Mouse (Mus musculus) spleen, adult 2 months (tissue): Measurements from ENCODE around the gene Rnf8. TPM values are rescaled to one million over a fixed set of nuclear protein-coding genes. Genes with fewer than 3 reads are reported as not detected.
"Not testable (repeated sequence)": the region's sequence is repeated elsewhere in the genome, so short reads cannot be mapped to it uniquely, and the experiment has no call there.

Experiments
- DNase-seq, 2 experiments: peaks; one replicate each; pipeline versions ENCODE4 v3.0.0 to v3.0.0-alpha.2; 2012 to 2021; ENCODE audit warnings: low spot score in 2 of 2, low read depth in 1 of 2
- H3K27ac ChIP-seq: fragments of 200-500 bp; 2 replicates; pipeline ENCODE4 v1.5.1; 2012; ENCODE audit warnings: low read length, inconsistent platforms; ENCODE audit not compliant: insufficient read depth
- H3K27me3 ChIP-seq: fragments of 200-500 bp; 2 replicates; pipeline ENCODE4 v1.6.1; 2012; ENCODE audit warnings: mild to moderate bottlenecking, moderate library complexity, low read length, inconsistent platforms; ENCODE audit not compliant: control insufficient read depth, insufficient read depth
- H3K36me3 ChIP-seq: fragments of 200-500 bp; 2 replicates; pipeline ENCODE4 v1.6.1; 2012; ENCODE audit warnings: mild to moderate bottlenecking, low read length, inconsistent platforms; ENCODE audit not compliant: control insufficient read depth, insufficient read depth
- H3K4me1 ChIP-seq: fragments of 200-500 bp; 2 replicates; pipeline ENCODE4 v1.6.1; 2011; ENCODE audit warnings: inconsistent platforms; ENCODE audit not compliant: control insufficient read depth, insufficient read depth, insufficient read length
- H3K4me3 ChIP-seq: fragments of 200-500 bp; 2 replicates; pipeline ENCODE4 v1.5.1; 2011; ENCODE audit warnings: mild to moderate bottlenecking, inconsistent platforms; ENCODE audit not compliant: insufficient read depth, insufficient read length; ENCODE audit errors: extremely low read depth
- CTCF ChIP-seq: fragments of 200-500 bp; IDR thresholded peaks from 2 replicates; pipeline ENCODE4 v1.5.1; 2011; ENCODE audit warnings: mild to moderate bottlenecking, inconsistent platforms; ENCODE audit not compliant: insufficient read depth, insufficient read length, insufficient replicate concordance; ENCODE audit errors: extremely low read depth
- POLR2A ChIP-seq: fragments of 200-500 bp; IDR thresholded peaks from 2 replicates; pipeline ENCODE4 v1.6.1; 2011; ENCODE audit warnings: low read depth, low read length, inconsistent platforms
- WGBS: fragments of 180-500 bp; shearing (Covaris S2); methylation state at CpG from one replicate; pipeline ENCODE4 v1.1.7; 2018; 5-methylcytosine and 5-hydroxymethylcytosine counted together
- polyA plus RNA-seq: library from polyadenylated mRNA; depleted of rRNA; stranded (reverse); fragments of >200 nt; gene quantifications from 2 replicates; pipeline ENCODE4 v1.2.3, GENCODE M21; 2012

Gene Rnf8
- polyA plus RNA-seq, 1 experiment, result 24.0 TPM

DNA sequence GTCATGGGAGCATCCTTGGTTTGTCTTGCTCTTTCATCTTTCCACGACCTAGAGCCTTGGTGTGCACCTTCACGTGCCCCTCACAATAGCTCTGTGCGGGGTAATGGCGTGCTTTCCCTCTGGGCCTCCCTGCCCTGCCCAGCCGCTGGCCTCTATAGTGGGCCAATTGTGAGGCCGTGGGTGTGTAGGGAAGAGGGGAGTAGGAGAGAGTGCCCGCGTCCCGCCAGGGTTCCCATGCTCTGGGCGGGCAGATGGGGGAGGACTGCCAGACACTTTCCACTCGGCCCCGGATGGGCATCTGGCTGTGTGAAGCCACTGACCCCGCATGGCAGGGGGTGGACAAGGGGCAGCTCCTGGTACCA, 17.8 kb upstream of the Rnf8 start:
- Histone ChIP-seq H3K27me3 (no peaks in the 10 kb centered on the region), H3K4me1 (no peaks in the 10 kb centered on the region), H3K36me3 (peaks cover 23% of the 10 kb centered on the region), H3K4me3 (no peak overlapping the region), H3K27ac (no peak overlapping the region)
- no peak for DNase-seq
- 93% methylated on average over 13 of the region's 13 CpGs for WGBS
- TF ChIP-seq POLR2A (no peak), CTCF (no peak)

DNA sequence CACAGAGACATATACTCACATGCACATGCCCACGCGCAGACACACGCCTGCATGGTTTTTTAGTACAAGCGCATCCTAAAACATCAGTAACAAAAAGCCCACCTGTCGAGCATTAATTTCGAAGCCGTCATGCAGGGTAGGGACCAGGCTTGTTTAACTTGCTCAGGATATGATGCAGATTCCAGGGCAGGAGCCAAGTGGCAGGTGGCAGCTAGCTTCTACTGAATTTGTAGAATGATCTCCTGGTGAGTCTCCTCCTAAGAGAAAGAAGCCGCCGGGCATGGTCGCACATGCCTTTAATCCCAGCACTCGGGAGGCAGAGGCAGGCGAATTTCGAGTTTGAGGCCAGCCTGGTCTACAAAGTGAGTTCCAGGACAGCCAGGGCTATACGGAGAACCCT, 15.5 kb upstream of the Rnf8 start:
- 94% methylated on average over 14 of the region's 14 CpGs for WGBS
- TF ChIP-seq POLR2A, result no peak
- no peak for TF ChIP-seq CTCF
- H3K4me1 ChIP-seq, result no peaks in the 10 kb centered on the region
- H3K27me3 ChIP-seq, result no peaks in the 10 kb centered on the region
- peaks cover 22% of the 10 kb centered on the region for H3K36me3 ChIP-seq
- no peak for DNase-seq
- no peak overlapping the region for H3K4me3 ChIP-seq
- no peak overlapping the region for H3K27ac ChIP-seq

DNA sequence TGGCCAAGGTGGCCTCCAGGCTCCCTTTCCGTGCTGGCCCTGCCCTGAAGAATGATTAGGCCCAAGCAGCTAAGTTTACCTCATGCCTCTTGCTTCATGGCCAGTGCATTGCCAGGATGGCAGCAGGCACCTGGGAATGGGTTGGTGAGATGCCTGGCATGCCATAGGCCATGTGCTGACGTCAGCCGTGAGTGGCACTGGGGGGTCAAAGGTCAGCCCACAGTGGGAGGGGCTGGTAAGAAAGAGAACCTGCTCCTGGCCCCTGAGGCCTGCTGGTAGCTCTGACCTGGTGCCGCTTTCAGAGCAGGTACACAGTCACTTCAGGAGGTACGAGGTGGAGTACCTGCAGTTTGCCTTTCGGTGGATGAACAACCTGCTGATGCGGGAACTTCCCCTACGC, 15.1 kb upstream of the Rnf8 start:
- DNase-seq, result no peak
- H3K4me1 ChIP-seq, result no peaks in the 10 kb centered on the region
- no peaks in the 10 kb centered on the region for H3K27me3 ChIP-seq
- TF ChIP-seq CTCF (no peak), POLR2A (no peak)
- H3K36me3 ChIP-seq, result peaks cover 18% of the 10 kb centered on the region
- H3K27ac ChIP-seq, result no peak overlapping the region
- H3K4me3 ChIP-seq, result no peak overlapping the region
- 88% methylated on average over 8 of the region's 8 CpGs for whole genome bisulfite sequencing

- no peak for TF ChIP-seq CTCF
- no peak for TF ChIP-seq POLR2A
- peaks cover 3% of the 10 kb centered on the region; the same call in 1 of the 2 replicates for H3K4me1 ChIP-seq
- 83% methylated on average over 4 of the region's 4 CpGs for WGBS
- no peak for DNase-seq
- no peak overlapping the region for H3K4me3 ChIP-seq
- H3K27ac ChIP-seq, result no peak overlapping the region
- no peaks in the 10 kb centered on the region for H3K27me3 ChIP-seq
- H3K36me3 ChIP-seq, result peaks cover 15% of the 10 kb centered on the region
Observed at GRCm38 (mm10) chr17:29601391-29601790, 13.2 kb upstream of the Rnf8 start.

- peak; percentile 82; the same call in 1 of the 2 replicates for TF ChIP-seq CTCF
- no peak for TF ChIP-seq POLR2A
- Histone ChIP-seq H3K27me3 (no peaks in the 10 kb centered on the region), H3K27ac (no peak overlapping the region), H3K4me3 (no peak overlapping the region), H3K4me1 (peaks cover 5% of the 10 kb centered on the region; the same call in 1 of the 2 replicates), H3K36me3 (peaks cover 15% of the 10 kb centered on the region)
- 32% methylated on average over 6 of the region's 6 CpGs for WGBS
- DNase-seq, result peak; percentile 17 to 53
Observed at GRCm38 (mm10) chr17:29603283-29603682, 11.3 kb upstream of the Rnf8 start.

DNA sequence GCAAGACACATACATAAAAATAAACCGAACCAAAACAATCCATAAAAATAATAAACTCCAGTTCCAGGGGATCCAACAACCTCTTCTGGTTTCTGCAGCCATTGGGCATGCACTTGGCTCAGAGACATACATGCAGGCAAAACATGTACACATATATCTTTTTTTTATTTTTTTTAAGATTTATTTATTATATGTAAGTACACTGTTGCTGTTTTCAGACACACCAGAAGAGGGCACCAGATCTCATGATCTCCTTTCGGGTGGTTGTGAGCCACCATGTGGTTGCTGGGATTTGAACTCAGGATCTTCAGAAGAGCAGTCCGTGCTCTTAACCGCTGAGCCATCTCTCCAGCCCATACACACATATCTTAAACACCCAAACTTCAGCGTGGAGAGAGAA, 1.1 kb upstream of the Rnf8 start:
- H3K36me3 ChIP-seq, H3K4me3 ChIP-seq, H3K27ac ChIP-seq, H3K27me3 ChIP-seq, DNase-seq: not testable (repeated sequence)
- 86% methylated on average over 5 of the region's 5 CpGs for WGBS
- peaks cover 11% of the 10 kb centered on the region; the same call in 1 of the 2 replicates for H3K4me1 ChIP-seq

DNA sequence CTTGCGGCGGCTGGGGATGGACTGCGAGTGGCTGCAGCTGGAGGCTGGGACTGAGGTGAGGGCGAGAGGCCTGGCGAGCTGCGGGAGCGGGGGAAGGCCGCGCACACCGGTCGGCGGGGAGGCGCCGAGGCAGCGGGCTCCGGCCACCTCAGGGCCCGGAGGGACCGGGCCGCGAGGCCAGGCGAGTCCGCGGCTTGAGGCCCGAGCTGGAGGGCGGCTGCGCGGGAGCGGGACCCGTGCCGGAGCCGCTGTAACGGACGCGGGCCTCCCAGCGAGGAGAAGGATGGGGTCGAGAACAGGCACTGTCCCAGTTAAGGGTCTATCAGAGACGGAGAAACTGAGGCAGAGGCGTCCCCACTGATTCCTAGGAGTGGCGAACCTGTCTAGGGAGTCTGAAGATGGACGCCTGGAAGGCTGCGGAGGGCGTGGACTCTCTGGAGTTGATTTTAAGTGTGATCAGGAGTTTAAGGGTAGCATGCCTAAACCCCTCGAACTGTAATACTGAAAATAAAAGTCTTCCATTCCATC, 498 bp downstream of the Rnf8 start:
- H3K4me3 ChIP-seq, result peak overlapping the region; percentile 80
- DNase-seq, result no peak
- under 1% methylated on average over 43 of the region's 43 CpGs for whole genome bisulfite sequencing
- H3K27me3 ChIP-seq, result no peaks in the 10 kb centered on the region
- H3K36me3 ChIP-seq, result no peaks in the 10 kb centered on the region
- peak overlapping the region; percentile 88 for H3K27ac ChIP-seq
- no peak for TF ChIP-seq CTCF
- TF ChIP-seq POLR2A, result no peak
- H3K4me1 ChIP-seq, result peaks cover 11% of the 10 kb centered on the region; the same call in 1 of the 2 replicates
